Mouse (Mus musculus): ENCODE data around the gene Plekhh2.

DNA sequence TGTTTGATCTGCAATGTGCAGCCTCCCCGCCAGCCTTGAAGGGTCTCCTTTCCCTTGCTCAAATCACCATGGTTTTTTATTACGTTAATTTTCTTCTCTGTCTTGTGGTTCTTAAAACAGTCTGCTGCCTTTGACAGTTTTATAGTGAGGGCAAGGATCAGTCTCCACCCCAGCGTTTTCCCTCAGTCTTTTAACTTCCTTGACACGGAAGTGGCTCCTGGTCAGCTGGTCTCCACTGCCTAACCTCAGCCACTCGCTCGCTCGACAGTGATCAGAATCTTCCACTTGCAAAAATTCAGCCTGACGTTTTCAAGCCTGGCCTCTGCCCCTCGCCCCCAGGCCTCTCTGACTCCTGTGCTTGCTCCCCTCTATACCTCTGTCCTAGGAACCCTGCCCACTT, 154.0 kb downstream of the Plekhh2 start:
- TF ChIP-seq CTCF (IDR thresholded peaks at IDR 0.05; ENCODE audit: low read depth): no peak
- no peak for TF ChIP-seq EP300 (IDR thresholded peaks at IDR 0.05; ENCODE audit: low read depth)
